Mouse (Mus musculus) spleen, postnatal 4 days (tissue): ENCODE results near the gene Mtmr4.
A peak's percentile ranks its signal among the peaks of the same experiment; 100 is the strongest.

Experiments
- DNase-seq, 2 experiments: peaks; one replicate each; pipeline ENCODE4 v3.0.0; 2022; ENCODE audit warnings: low spot score in 2 of 2

Gene Mtmr4

GRCm38 (mm10) chr11:87615551-87615950, 23.6 kb downstream of the Mtmr4 start:
- no peak for DNase-seq

DNA sequence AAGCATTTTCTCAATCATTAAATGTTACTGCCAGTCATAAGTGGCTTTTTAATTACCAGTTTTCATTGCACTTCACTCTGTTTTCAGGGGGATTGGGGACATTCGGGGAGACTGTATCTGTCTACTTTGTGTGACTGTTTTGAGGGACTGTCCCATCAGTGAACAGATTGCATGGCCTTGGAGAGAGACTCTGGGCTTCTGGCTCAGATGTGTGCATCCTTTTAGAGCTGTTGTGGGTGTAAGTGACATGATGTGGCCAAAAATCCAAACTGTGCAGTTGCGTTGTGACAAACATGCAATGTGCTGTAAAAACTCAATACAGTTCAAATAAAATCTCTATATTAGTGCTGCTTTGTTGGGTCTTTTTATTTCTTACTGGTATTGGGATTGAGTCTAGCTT, 24.0 kb downstream of the Mtmr4 start:
- DNase-seq, result no peak

DNA sequence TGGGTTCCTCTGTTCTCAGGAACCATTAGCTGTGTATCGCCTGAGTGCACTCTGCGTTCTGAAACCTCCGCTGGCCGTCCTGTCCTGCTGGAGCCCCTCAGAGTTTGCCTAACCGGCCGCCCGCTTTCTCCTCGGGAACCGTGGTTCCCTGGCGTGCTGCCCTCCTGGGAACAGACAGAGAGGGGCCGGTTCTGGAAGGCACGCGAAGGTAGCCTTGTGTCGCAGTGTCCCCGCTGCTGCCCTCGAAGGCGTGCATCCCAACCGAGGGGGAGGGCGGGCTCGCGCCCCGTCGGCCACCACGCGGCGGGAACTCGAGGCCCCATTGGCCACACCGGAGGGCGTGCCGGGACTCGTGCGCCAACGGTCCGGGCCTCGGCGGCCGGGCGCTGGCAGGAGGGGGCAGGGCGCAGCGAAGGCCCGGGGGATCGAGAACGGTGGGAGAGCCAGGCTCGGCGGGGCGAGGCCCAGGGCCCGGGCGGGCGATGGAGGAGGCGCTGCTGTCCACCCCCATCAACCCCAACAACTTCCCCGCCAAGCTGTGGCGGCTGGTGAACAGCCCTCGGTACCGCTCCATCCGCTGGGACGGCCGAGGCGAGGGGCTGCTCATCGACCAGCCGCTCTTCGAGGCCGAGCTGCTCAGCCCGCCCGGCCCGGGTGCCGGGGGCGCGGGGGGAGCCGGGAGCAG, 25.0 kb downstream of the Mtmr4 start, which contains the start of gene Hsf5:
Gene Hsf5, plus strand, starts transcription at position 375 of the 685 bp plus-strand sequence.
- DNase-seq, result no peak

DNA sequence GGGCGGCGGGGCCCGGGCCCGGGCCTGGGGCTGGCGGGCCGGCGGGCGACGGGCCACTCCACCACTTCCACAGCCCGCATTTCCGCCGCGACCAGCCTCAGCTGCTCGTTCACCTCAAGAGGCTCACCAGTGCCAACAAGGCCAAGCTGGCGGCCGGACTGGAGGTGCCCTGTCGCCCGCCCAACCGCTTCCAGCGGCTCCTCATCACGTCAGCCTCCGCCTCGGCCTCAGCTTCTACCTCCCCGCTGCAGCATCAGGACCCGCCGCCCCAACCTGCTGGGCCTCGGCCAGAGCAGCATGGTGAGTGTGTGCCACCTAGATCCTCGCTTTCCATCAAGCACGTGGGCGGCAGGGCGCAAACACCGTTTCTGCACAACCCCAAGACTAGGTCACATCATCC, 25.6 kb downstream of the Mtmr4 start:
- no peak for DNase-seq

GRCm38 (mm10) chr11:87623160-87623559, 31.2 kb downstream of the Mtmr4 start:
- DNase-seq, result no peak

GRCm38 (mm10) chr11:87629859-87630258, 37.9 kb downstream of the Mtmr4 start:
- peak; percentile 30 to 72 for DNase-seq

- no peak for DNase-seq
Observed at GRCm38 (mm10) chr11:87638793-87639192, 46.8 kb downstream of the Mtmr4 start.

- peak; percentile 64 to 84 for DNase-seq
Observed at GRCm38 (mm10) chr11:87639206-87639605, 47.2 kb downstream of the Mtmr4 start.

GRCm38 (mm10) chr11:87642865-87643264, 50.9 kb downstream of the Mtmr4 start:
- no peak for DNase-seq

GRCm38 (mm10) chr11:87654693-87655092, 62.7 kb downstream of the Mtmr4 start:
- no peak for DNase-seq

- DNase-seq, result no peak
Observed at GRCm38 (mm10) chr11:87659216-87659615, 67.3 kb downstream of the Mtmr4 start.

DNA sequence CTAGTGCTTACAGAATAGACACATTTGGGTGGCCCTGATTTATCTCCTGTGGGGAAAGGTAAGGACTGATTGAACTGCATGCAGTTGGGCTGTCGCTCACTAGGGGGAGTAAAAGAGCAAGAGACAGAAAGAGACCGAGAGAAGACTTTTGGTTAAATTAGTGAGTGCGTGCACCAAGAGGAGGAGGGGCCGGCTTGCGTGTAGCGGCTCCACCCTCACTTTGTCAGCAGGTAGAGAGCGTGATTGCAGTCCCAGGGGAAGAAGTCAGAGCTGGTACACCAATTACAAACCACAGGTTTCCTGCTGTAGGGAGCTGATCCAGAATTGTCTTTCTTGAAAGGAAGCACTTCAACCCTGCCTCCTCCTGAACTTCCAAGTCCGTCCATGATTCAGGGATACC, 70.4 kb downstream of the Mtmr4 start, which contains the start of gene Rnf43:
Gene Rnf43, plus strand, starts transcription at position 316 of the 400 bp plus-strand sequence.
- peak; percentile 84 to 94 for DNase-seq

DNA sequence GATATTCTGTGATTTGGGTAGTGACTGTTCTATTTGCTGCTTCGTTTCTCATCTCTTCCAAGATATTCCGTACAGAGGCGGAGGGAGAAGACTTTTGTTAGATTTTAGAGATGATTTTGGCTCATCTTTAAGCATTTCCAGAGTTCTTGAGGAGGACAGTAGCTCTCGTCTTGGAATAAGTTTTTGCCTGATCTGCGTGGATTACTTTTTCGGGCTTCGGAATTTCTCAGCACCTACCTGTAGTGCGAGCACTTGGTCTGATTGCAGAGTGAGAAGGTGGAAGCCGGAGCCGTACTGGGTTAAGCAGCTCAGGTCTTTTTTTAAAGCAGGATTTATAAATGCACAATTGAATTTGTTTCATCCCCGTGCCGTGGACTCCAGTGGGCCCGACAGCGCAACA, 70.9 kb downstream of the Mtmr4 start:
- DNase-seq, result no peak

DNA sequence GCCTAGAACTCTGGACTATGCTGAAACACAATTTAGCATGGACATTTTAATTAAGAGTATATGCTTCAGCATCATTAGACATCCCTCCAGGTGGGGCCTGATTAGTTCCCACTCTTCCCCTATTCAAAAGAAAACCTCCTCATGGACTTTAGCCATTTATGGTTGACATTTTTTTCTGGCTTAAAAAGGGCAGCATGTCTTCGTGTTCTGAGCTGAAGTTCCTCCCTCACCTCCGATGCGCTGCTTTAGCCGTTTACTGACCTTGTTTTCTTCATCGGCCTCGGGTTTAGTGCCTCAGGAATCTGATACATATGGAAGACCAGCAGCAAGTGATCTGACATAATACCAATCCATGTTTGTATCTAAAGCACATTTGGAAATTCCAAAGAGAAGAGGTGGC, 72.0 kb downstream of the Mtmr4 start:
- no peak for DNase-seq

- DNase-seq, result no peak
Observed at GRCm38 (mm10) chr11:87664521-87664920, 72.6 kb downstream of the Mtmr4 start.

DNA sequence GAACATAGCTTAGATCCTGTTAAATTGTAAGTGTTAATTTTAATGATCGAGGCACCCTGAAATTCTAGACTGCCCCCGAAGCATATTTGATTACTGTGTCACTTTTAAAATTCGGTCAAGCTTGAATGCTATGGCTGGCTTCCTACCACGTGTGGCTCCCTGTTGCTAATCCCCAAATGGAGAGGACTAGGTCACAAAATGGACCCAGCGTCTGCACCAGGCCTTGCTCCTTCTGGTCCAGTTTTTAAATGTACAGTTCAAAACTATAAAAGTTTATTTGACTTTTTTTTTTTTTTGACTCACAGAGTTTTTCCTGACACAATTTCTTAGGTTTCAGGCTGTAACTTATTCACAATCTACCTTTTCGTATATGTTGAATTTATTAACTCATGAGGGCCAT, 73.3 kb downstream of the Mtmr4 start:
- DNase-seq, result no peak

DNA sequence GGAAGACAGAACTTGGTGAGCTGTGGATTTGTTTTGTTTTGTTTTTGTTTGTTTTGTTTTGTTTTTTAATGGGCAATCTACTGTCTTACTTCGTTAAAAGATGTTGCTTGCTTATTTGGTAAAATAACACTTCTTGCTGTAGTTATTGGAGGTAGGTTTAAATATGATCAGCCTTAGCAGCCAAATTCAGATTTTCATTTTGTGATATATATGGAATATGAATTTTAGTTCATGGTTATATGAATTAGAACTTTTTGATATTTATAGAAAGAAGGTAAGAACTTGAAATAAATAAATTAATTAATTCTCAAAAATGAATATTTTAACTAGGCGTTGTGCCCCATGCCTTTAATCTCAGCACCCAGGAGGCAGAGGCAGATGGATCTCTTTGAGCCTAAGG, 73.7 kb downstream of the Mtmr4 start:
- DNase-seq, result no peak
